In the genomic region with DNA sequence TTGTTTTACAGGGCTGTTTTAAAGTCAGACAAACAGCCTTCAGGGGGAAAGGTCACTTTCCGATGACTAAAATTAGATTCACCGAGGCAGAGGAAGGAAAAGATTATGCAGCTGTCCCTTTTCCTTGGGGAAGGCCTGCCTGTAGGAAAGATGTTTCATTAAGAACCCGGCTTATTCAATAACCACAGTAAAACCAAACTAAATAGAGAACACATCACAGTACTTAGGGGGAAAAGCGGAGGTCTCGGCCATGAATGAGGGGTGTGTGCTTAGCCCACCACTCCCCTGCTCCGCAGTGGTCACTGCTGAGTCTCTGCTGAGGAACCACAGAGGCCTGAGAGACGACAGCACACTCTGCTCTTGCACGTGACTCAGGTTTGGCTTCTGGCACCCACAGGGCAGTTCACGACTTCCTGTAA, we compare ENCODE assay signal across 9 mouse cellular contexts.
DNase-seq lines count a peak whose midpoint lies in the region; ATAC-seq and TF ChIP-seq lines count a peak whose summit lies in the region.
"Had no signal": no experiment of that assay in that cellular context is flagged by ENCODE, and none has a peak within 500 bp of the region (broad histone marks: within the 10 kb centered on the region; RNA-seq: fewer than 3 reads in every experiment).

No protein-coding gene starts in this region.

- peaks cover 66% of the 10 kb centered on the region for H3K79me2 ChIP-seq in C2C12 (ENCODE audit: control insufficient read depth, insufficient read depth)

- ATAC-seq in forebrain, embryonic 15.5 days (replicated peaks): no peak

- no peak overlapping the region for H3ac ChIP-seq in C2C12 (ENCODE audit: control insufficient read depth, insufficient read length, low read depth)

- no peak overlapping the region for H3K9ac ChIP-seq in forebrain, embryonic 15.5 days (replicated peaks)

- H3K4me2 ChIP-seq in forebrain, embryonic 15.5 days (replicated peaks): no peak overlapping the region

- DNase-seq in forebrain, embryonic 10.5 days (ENCODE audit: extremely low spot score, low spot score): no peak
- no peak for DNase-seq in heart, embryonic 10.5 days (ENCODE audit: low spot score)
- DNase-seq in kidney, postnatal 14 days: peak; percentile 45
- DNase-seq in thymus, adult 18-20 months: no peak
- DNase-seq in frontal cortex, postnatal 14 days (ENCODE audit: low spot score in 2 of 2): no peak
- no peak for DNase-seq in thymus, postnatal 10 days (ENCODE audit: low spot score in 2 of 2)

- H3K4me3 ChIP-seq in forebrain, embryonic 10.5 days: no peak overlapping the region
- no peak overlapping the region for H3K4me3 ChIP-seq in forebrain, embryonic 15.5 days
- no peak overlapping the region for H3K4me3 ChIP-seq in C2C12 (ENCODE audit: insufficient read depth, poor library complexity, severe bottlenecking)
- no peak overlapping the region for H3K4me3 ChIP-seq in heart, embryonic 10.5 days
- H3K4me3 ChIP-seq: megakaryocyte, embryonic 14.5 days had no signal

- H3K36me3 ChIP-seq in forebrain, embryonic 10.5 days (replicated peaks): no peaks in the 10 kb centered on the region
- H3K36me3 ChIP-seq in forebrain, embryonic 15.5 days: no peaks in the 10 kb centered on the region
- no peaks in the 10 kb centered on the region for H3K36me3 ChIP-seq in C2C12 (ENCODE audit: control insufficient read depth, insufficient read depth)
- H3K36me3 ChIP-seq in heart, embryonic 10.5 days: no peaks in the 10 kb centered on the region

- TF ChIP-seq CTCF in C2C12 (IDR thresholded peaks at IDR 0.05; ENCODE audit: control insufficient read depth, insufficient read depth, insufficient read length): no peak

- 47% methylated on average over 9 of the region's 9 CpGs for WGBS in forebrain, embryonic 10.5 days
- WGBS in forebrain, embryonic 15.5 days: 48% methylated on average over 9 of the region's 9 CpGs
- WGBS in heart, embryonic 10.5 days: 31% methylated on average over 9 of the region's 9 CpGs

- peaks cover 79% of the 10 kb centered on the region for H3K4me1 ChIP-seq in forebrain, embryonic 10.5 days
- H3K4me1 ChIP-seq in forebrain, embryonic 15.5 days: peaks cover 68% of the 10 kb centered on the region
- peaks cover 92% of the 10 kb centered on the region for H3K4me1 ChIP-seq in heart, embryonic 10.5 days

- H3K27me3 ChIP-seq in forebrain, embryonic 10.5 days (ENCODE audit: poor library complexity, severe bottlenecking): no peaks in the 10 kb centered on the region
- H3K27me3 ChIP-seq in forebrain, embryonic 15.5 days: no peaks in the 10 kb centered on the region
- H3K27me3 ChIP-seq in C2C12 (ENCODE audit: control insufficient read depth, insufficient read depth, insufficient read length): no peaks in the 10 kb centered on the region
- no peaks in the 10 kb centered on the region for H3K27me3 ChIP-seq in heart, embryonic 10.5 days (ENCODE audit: insufficient read depth, poor library complexity, severe bottlenecking)

- peak overlapping the region; percentile 69 for H3K27ac ChIP-seq in forebrain, embryonic 10.5 days
- no peak overlapping the region for H3K27ac ChIP-seq in forebrain, embryonic 15.5 days (replicated peaks)
- H3K27ac ChIP-seq in heart, embryonic 10.5 days: peak overlapping the region; percentile 78

- peaks cover 3% of the 10 kb centered on the region for H3K79me3 ChIP-seq in C2C12 (ENCODE audit: low read depth)

- H3K9me3 ChIP-seq in forebrain, embryonic 10.5 days: no peaks in the 10 kb centered on the region
- no peaks in the 10 kb centered on the region for H3K9me3 ChIP-seq in forebrain, embryonic 15.5 days
- H3K9me3 ChIP-seq in heart, embryonic 10.5 days: no peaks in the 10 kb centered on the region
- H3K9me3 ChIP-seq: megakaryocyte, embryonic 14.5 days had no signal

TF ChIP-seq in C2C12, 6 proteins besides CTCF, POLR2A, EP300 and RAD21:
- peak; percentile 44 for TF ChIP-seq MAX (IDR thresholded peaks at IDR 0.05)
- TF ChIP-seq USF1 (IDR thresholded peaks at IDR 0.05; ENCODE audit: low read depth): peak; percentile 79
- TF ChIP-seq CEBPB (IDR thresholded peaks at IDR 0.05; ENCODE audit: low read depth): no peak
- no peak for TF ChIP-seq FOSL1 (IDR thresholded peaks at IDR 0.05; ENCODE audit: insufficient read depth, low read length, poor library complexity, severe bottlenecking)
- no peak for TF ChIP-seq MYOG (IDR thresholded peaks at IDR 0.05; ENCODE audit: control insufficient read depth, extremely low read depth, insufficient read length)
- TF ChIP-seq MYOD1 (IDR thresholded peaks at IDR 0.05; ENCODE audit: control insufficient read depth, insufficient read length, low read depth): no peak
TF ChIP-seq in C2C12: peak in this region for 2.
